Mouse (Mus musculus) midbrain, postnatal 0 days (tissue): ENCODE results near the gene Col12a1. TPM values are rescaled to one million over a fixed set of nuclear protein-coding genes. Genes with fewer than 3 reads are reported as not detected.

Source experiments
- ATAC-seq: fragments of 200-750 bp; cut with Nextera tagmentation; 2 replicates; pipeline ENCODE4 v1.8.0; 2017; ENCODE audit warnings: moderate number of reproducible peaks, mild to moderate bottlenecking, moderate TSS enrichment, moderate library complexity; ENCODE audit not compliant: low FRiP score
- DNase-seq: peaks from one replicate; pipeline ENCODE4 v3.0.0-alpha.2; 2015; ENCODE audit warnings: low spot score
- H3K27ac ChIP-seq: fragments of 300-500 bp; sonication (generic); 2 replicates; pipeline ENCODE4 v1.5.1; 2014; ENCODE audit warnings: low read depth, mild to moderate bottlenecking, low read length, mixed read lengths
- H3K27me3 ChIP-seq: fragments of 300-500 bp; sonication (generic); 2 replicates; pipeline ENCODE4 v1.6.1; 2014; ENCODE audit warnings: low read length, control low read depth, mixed read lengths; ENCODE audit not compliant: insufficient read depth
- H3K36me3 ChIP-seq: fragments of 300-500 bp; sonication (generic); 2 replicates; pipeline ENCODE4 v1.6.1; 2014; ENCODE audit warnings: low read length, control low read depth, mixed read lengths; ENCODE audit not compliant: insufficient read depth
- H3K4me1 ChIP-seq: fragments of 300-500 bp; sonication (generic); 2 replicates; pipeline ENCODE4 v1.6.1; 2014; ENCODE audit warnings: mild to moderate bottlenecking, control low read depth, antibody characterized with exemption, low read length, mixed read lengths; ENCODE audit not compliant: insufficient read depth
- H3K4me2 ChIP-seq: fragments of 300-500 bp; sonication (generic); 2 replicates; pipeline ENCODE4 v1.6.1; 2014; ENCODE audit warnings: low read depth, mild to moderate bottlenecking, low read length, mixed read lengths; ENCODE audit not compliant: poor library complexity, severe bottlenecking
- H3K4me3 ChIP-seq: fragments of 300-500 bp; sonication (generic); 2 replicates; pipeline ENCODE4 v1.5.1; 2014; ENCODE audit warnings: low read depth, mild to moderate bottlenecking, low read length, moderate library complexity
- H3K9ac ChIP-seq: fragments of 300-500 bp; sonication (generic); replicated peaks from 2 replicates; pipeline ENCODE4 v1.6.1; 2014; ENCODE audit warnings: mild to moderate bottlenecking, low read length, moderate library complexity, mixed read lengths; ENCODE audit not compliant: poor library complexity, severe bottlenecking
- H3K9me3 ChIP-seq: fragments of 300-500 bp; sonication (generic); 2 replicates; pipeline ENCODE4 v1.6.1; 2016; ENCODE audit warnings: low read length, control low read depth
- CTCF ChIP-seq: IDR thresholded peaks from 2 replicates; pipeline ENCODE4 v1.5.1; 2016; ENCODE audit warnings: antibody characterized with exemption, mild to moderate bottlenecking
- WGBS: fragments of 180-500 bp; shearing (Covaris S2); extraction: QIAGEN DNeasy Blood & Tissue Kit; methylation state at CpG from one replicate; pipeline ENCODE4 v1.1.7; 2014; 5-methylcytosine and 5-hydroxymethylcytosine counted together
- polyA plus RNA-seq: library from polyadenylated mRNA; unstranded; fragments of >200 nt; fragmentation: Nextera tagmentation; extraction: Ambion mirVana; gene quantifications from 2 replicates; pipeline ENCODE4 v1.2.1, GENCODE M21; 2015
- total RNA-seq: library from RNA; depleted of rRNA; stranded (reverse); fragments of >200 nt; gene quantifications from 2 replicates; pipeline ENCODE4 v1.2.3, GENCODE M21; 2014; rRNA removed

Col12a1 gene
- total and polyA plus RNA-seq, 2 experiments from 2014 or later: 5.9 to 19.8 TPM

GRCm38 (mm10) chr9:79598578-79598977 is 120.1 kb downstream of the Col12a1 start:
- ATAC-seq: no peak
- H3K27ac ChIP-seq: no peak overlapping the region
- H3K9ac ChIP-seq: no peak overlapping the region
- H3K36me3 ChIP-seq: no peaks in the 10 kb centered on the region
- no peak overlapping the region for H3K4me3 ChIP-seq
- TF ChIP-seq CTCF: no peak
- H3K9me3 ChIP-seq: no peaks in the 10 kb centered on the region
- no peaks in the 10 kb centered on the region for H3K27me3 ChIP-seq
- H3K4me2 ChIP-seq: no peak overlapping the region
- no peak for DNase-seq
- WGBS: 67% methylated on average over 1 of the region's 1 CpGs
- no peaks in the 10 kb centered on the region for H3K4me1 ChIP-seq

GRCm38 (mm10) chr9:79586415-79587195 is 132.0 kb downstream of the Col12a1 start:
- 83% methylated on average over 4 of the region's 4 CpGs for WGBS

GRCm38 (mm10) chr9:79566838-79567237 is 151.8 kb downstream of the Col12a1 start:
- Histone ChIP-seq H3K4me3 (no peak overlapping the region), H3K27me3 (no peaks in the 10 kb centered on the region), H3K4me2 (no peak overlapping the region), H3K4me1 (no peaks in the 10 kb centered on the region), H3K36me3 (no peaks in the 10 kb centered on the region), H3K9me3 (no peaks in the 10 kb centered on the region), H3K9ac (no peak overlapping the region), H3K27ac (no peak overlapping the region)
- WGBS: 95% methylated on average over 5 of the region's 5 CpGs
- TF ChIP-seq CTCF: no peak
- ATAC-seq: no peak
- DNase-seq: no peak

More at GRCm38 (mm10) chr9:79586415-79587195, 132.0 kb downstream of the Col12a1 start:
- Histone ChIP-seq H3K9ac (no peak overlapping the region), H3K27ac (no peak overlapping the region), H3K4me2 (no peak overlapping the region), H3K27me3 (no peaks in the 10 kb centered on the region), H3K4me1 (no peaks in the 10 kb centered on the region), H3K4me3 (no peak overlapping the region), H3K9me3 (no peaks in the 10 kb centered on the region), H3K36me3 (no peaks in the 10 kb centered on the region)
- ATAC-seq (no peak), DNase-seq (no peak)
- TF ChIP-seq CTCF: no peak

GRCm38 (mm10) chr9:79553297-79553696 is 165.3 kb downstream of the Col12a1 start:
- Histone ChIP-seq H3K9ac (no peak overlapping the region), H3K4me3 (no peak overlapping the region), H3K4me2 (no peak overlapping the region), H3K9me3 (no peaks in the 10 kb centered on the region), H3K27ac (no peak overlapping the region), H3K4me1 (no peaks in the 10 kb centered on the region), H3K27me3 (no peaks in the 10 kb centered on the region), H3K36me3 (no peaks in the 10 kb centered on the region)
- ATAC-seq: no peak
- no peak for DNase-seq
- no peak for TF ChIP-seq CTCF
- 81% methylated on average over 2 of the region's 2 CpGs for WGBS

Other genes with a start within 250 kb of the Col12a1 start
- gene Cox7a2, start 41.0 kb upstream of the Col12a1 start, total RNA-seq: 294 and 365 TPM in 2 replicates
- 1,023 and 1,039 TPM in 2 replicates for gene Cox7a2, start 41.0 kb upstream of the Col12a1 start, polyA plus RNA-seq
- 182 TPM in 2 replicates for gene Tmem30a, start 74.7 kb upstream of the Col12a1 start, total RNA-seq
- gene Tmem30a, start 74.7 kb upstream of the Col12a1 start, polyA plus RNA-seq: 120 and 126 TPM in 2 replicates